Mouse (Mus musculus): Measurements from ENCODE around the gene Lsp1.

- TF ChIP-seq POLR2A (IDR thresholded peaks at IDR 0.05; ENCODE audit: insufficient read length, low read depth) (no peak), MYOG (IDR thresholded peaks at IDR 0.05; ENCODE audit: control insufficient read depth in 1 of 3, insufficient read depth in 1 of 3, insufficient read length in 2 of 3, low read depth in 2 of 3) (peak in 1 of 3 experiments; percentile 44)
Observed at GRCm38 (mm10) chr7:142481568-142482255, 21.1 kb downstream of the Lsp1 start.

Data from myocyte (in vitro differentiated cells).